Mouse (Mus musculus) brain, embryonic 14.5 days (tissue): ENCODE data around the gene Irs1.

Experiments used
- CTCF ChIP-seq: fragments of 200-500 bp; IDR thresholded peaks from 2 replicates; pipeline ENCODE4 v1.5.1; 2012; ENCODE audit warnings: inconsistent platforms, mild to moderate bottlenecking, moderate library complexity, borderline replicate concordance; ENCODE audit not compliant: insufficient read depth, insufficient read length; ENCODE audit errors: extremely low read depth
- POLR2A ChIP-seq: fragments of 200-500 bp; IDR thresholded peaks from 2 replicates; pipeline ENCODE4 v1.6.1; 2012; ENCODE audit warnings: mild to moderate bottlenecking, inconsistent platforms, borderline replicate concordance; ENCODE audit not compliant: poor library complexity, insufficient read depth, insufficient read length, severe bottlenecking; ENCODE audit errors: extremely low read depth

DNA sequence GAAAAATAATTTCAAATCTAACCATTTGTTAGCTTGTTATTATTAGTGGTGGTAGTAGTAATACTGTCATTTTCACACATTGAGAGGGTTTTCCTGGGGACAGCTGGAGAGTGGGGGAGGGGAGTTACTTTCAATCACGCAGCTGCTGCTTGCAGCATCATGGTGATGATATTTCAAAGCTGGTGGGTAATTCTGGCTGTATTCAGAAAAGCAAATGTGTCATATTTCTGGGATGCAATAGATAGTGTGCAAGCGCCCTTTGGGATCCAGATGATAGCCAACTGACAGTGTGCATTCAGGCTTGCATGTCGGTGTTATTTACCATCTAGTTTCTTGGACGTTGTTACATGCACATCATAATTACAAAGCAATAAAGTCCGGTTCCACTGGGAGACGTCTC lies 29.2 kb upstream of the Irs1 start:
- no peak for TF ChIP-seq CTCF
- no peak for TF ChIP-seq POLR2A
